Mouse (Mus musculus): ENCODE measurements around the gene Ubc. TPM values are rescaled to one million over a fixed set of nuclear protein-coding genes. Genes with fewer than 3 reads are reported as not detected.
A peak's percentile ranks its signal among the peaks of the same experiment; 100 is the strongest.

Ubc gene
- polyA plus RNA-seq, 1 experiment from 2014 or later: 833 TPM

GRCm38 (mm10) chr5:125352781-125353294 lies 37.2 kb downstream of the Ubc start:
- Histone ChIP-seq H3K36me3 (ENCODE audit: control insufficient read depth, insufficient read depth, low read length) (no peaks in the 10 kb centered on the region), H3K9me3 (replicated peaks; ENCODE audit: control insufficient read depth, low read length) (no peaks in the 10 kb centered on the region), H3K27ac (ENCODE audit: low read depth, low read length) (no peak overlapping the region), H3K9ac (ENCODE audit: low read depth, low read length) (no peak overlapping the region), H3K4me1 (ENCODE audit: control insufficient read depth, insufficient read depth, low read length) (no peaks in the 10 kb centered on the region), H3K27me3 (ENCODE audit: control insufficient read depth, insufficient read depth, low read length) (no peaks in the 10 kb centered on the region), H3K4me3 (ENCODE audit: low read depth, low read length) (no peak overlapping the region), H3K4me2 (no peak overlapping the region)
- no peak for ATAC-seq (replicated peaks; ENCODE audit: insufficient number of reproducible peaks, low FRiP score, low TSS enrichment)
- WGBS (ENCODE audit: insufficient replicate concordance): 91% methylated on average over 5 of the region's 5 CpGs

GRCm38 (mm10) chr5:125351939-125352338 lies 38.1 kb downstream of the Ubc start:
- Histone ChIP-seq H3K4me2 (no peak overlapping the region), H3K4me1 (ENCODE audit: control insufficient read depth, insufficient read depth, low read length) (no peaks in the 10 kb centered on the region), H3K27ac (ENCODE audit: low read depth, low read length) (no peak overlapping the region), H3K27me3 (ENCODE audit: control insufficient read depth, insufficient read depth, low read length) (no peaks in the 10 kb centered on the region), H3K36me3 (ENCODE audit: control insufficient read depth, insufficient read depth, low read length) (no peaks in the 10 kb centered on the region), H3K4me3 (ENCODE audit: low read depth, low read length) (no peak overlapping the region), H3K9ac (ENCODE audit: low read depth, low read length) (no peak overlapping the region), H3K9me3 (replicated peaks; ENCODE audit: control insufficient read depth, low read length) (no peaks in the 10 kb centered on the region)
- WGBS (ENCODE audit: insufficient replicate concordance): 87% methylated on average over 5 of the region's 5 CpGs
- no peak for ATAC-seq (replicated peaks; ENCODE audit: insufficient number of reproducible peaks, low FRiP score, low TSS enrichment)

- Histone ChIP-seq H3K27ac (ENCODE audit: low read depth, low read length) (no peak overlapping the region), H3K4me3 (ENCODE audit: low read depth, low read length) (no peak overlapping the region), H3K4me2 (no peak overlapping the region), H3K27me3 (ENCODE audit: control insufficient read depth, insufficient read depth, low read length) (no peaks in the 10 kb centered on the region), H3K9me3 (replicated peaks; ENCODE audit: control insufficient read depth, low read length) (no peaks in the 10 kb centered on the region), H3K36me3 (ENCODE audit: control insufficient read depth, insufficient read depth, low read length) (no peaks in the 10 kb centered on the region), H3K4me1 (ENCODE audit: control insufficient read depth, insufficient read depth, low read length) (no peaks in the 10 kb centered on the region), H3K9ac (ENCODE audit: low read depth, low read length) (no peak overlapping the region)
- ATAC-seq (replicated peaks; ENCODE audit: insufficient number of reproducible peaks, low FRiP score, low TSS enrichment): no peak
- 64% methylated on average over 8 of the region's 8 CpGs for WGBS (ENCODE audit: insufficient replicate concordance)
Measured at GRCm38 (mm10) chr5:125351057-125351456, 38.9 kb downstream of the Ubc start.

- H3K36me3 ChIP-seq (ENCODE audit: control insufficient read depth, insufficient read depth, low read length): no peaks in the 10 kb centered on the region
- no peak overlapping the region for H3K27ac ChIP-seq (ENCODE audit: low read depth, low read length)
- no peak overlapping the region for H3K4me2 ChIP-seq
- no peaks in the 10 kb centered on the region for H3K27me3 ChIP-seq (ENCODE audit: control insufficient read depth, insufficient read depth, low read length)
- H3K9ac ChIP-seq (ENCODE audit: low read depth, low read length): no peak overlapping the region
- H3K4me3 ChIP-seq (ENCODE audit: low read depth, low read length): no peak overlapping the region
- H3K9me3 ChIP-seq (replicated peaks; ENCODE audit: control insufficient read depth, low read length): no peaks in the 10 kb centered on the region
- 75% methylated on average over 3 of the region's 3 CpGs for WGBS (ENCODE audit: insufficient replicate concordance)
- no peaks in the 10 kb centered on the region for H3K4me1 ChIP-seq (ENCODE audit: control insufficient read depth, insufficient read depth, low read length)
- no peak for ATAC-seq (replicated peaks; ENCODE audit: insufficient number of reproducible peaks, low FRiP score, low TSS enrichment)
Measured at GRCm38 (mm10) chr5:125349391-125349790, 40.6 kb downstream of the Ubc start.

- no peak for ATAC-seq (replicated peaks; ENCODE audit: insufficient number of reproducible peaks, low FRiP score, low TSS enrichment)
- Histone ChIP-seq H3K27me3 (ENCODE audit: control insufficient read depth, insufficient read depth, low read length) (no peaks in the 10 kb centered on the region), H3K36me3 (ENCODE audit: control insufficient read depth, insufficient read depth, low read length) (no peaks in the 10 kb centered on the region), H3K9ac (ENCODE audit: low read depth, low read length) (no peak overlapping the region), H3K27ac (ENCODE audit: low read depth, low read length) (no peak overlapping the region), H3K9me3 (replicated peaks; ENCODE audit: control insufficient read depth, low read length) (no peaks in the 10 kb centered on the region), H3K4me3 (ENCODE audit: low read depth, low read length) (no peak overlapping the region), H3K4me2 (no peak overlapping the region), H3K4me1 (ENCODE audit: control insufficient read depth, insufficient read depth, low read length) (no peaks in the 10 kb centered on the region)
- 18% methylated on average over 8 of the region's 8 CpGs for WGBS (ENCODE audit: insufficient replicate concordance)
Measured at GRCm38 (mm10) chr5:125348487-125348886, 41.5 kb downstream of the Ubc start.

- no peak for ATAC-seq (replicated peaks; ENCODE audit: insufficient number of reproducible peaks, low FRiP score, low TSS enrichment)
- Histone ChIP-seq H3K9me3 (replicated peaks; ENCODE audit: control insufficient read depth, low read length) (no peaks in the 10 kb centered on the region), H3K9ac (ENCODE audit: low read depth, low read length) (no peak overlapping the region), H3K4me1 (ENCODE audit: control insufficient read depth, insufficient read depth, low read length) (no peaks in the 10 kb centered on the region), H3K4me2 (no peak overlapping the region), H3K27ac (ENCODE audit: low read depth, low read length) (no peak overlapping the region), H3K27me3 (ENCODE audit: control insufficient read depth, insufficient read depth, low read length) (no peaks in the 10 kb centered on the region), H3K4me3 (ENCODE audit: low read depth, low read length) (no peak overlapping the region), H3K36me3 (ENCODE audit: control insufficient read depth, insufficient read depth, low read length) (no peaks in the 10 kb centered on the region)
- 63% methylated on average over 7 of the region's 7 CpGs for WGBS (ENCODE audit: insufficient replicate concordance)
Measured at GRCm38 (mm10) chr5:125348067-125348466, 41.9 kb downstream of the Ubc start.

GRCm38 (mm10) chr5:125344296-125344695 lies 45.7 kb downstream of the Ubc start:
- Histone ChIP-seq H3K9ac (ENCODE audit: low read depth, low read length) (no peak overlapping the region), H3K27me3 (ENCODE audit: control insufficient read depth, insufficient read depth, low read length) (no peaks in the 10 kb centered on the region), H3K4me2 (no peak overlapping the region), H3K27ac (ENCODE audit: low read depth, low read length) (no peak overlapping the region), H3K4me3 (ENCODE audit: low read depth, low read length) (no peak overlapping the region), H3K4me1 (ENCODE audit: control insufficient read depth, insufficient read depth, low read length) (peaks cover 16% of the 10 kb centered on the region), H3K9me3 (replicated peaks; ENCODE audit: control insufficient read depth, low read length) (no peaks in the 10 kb centered on the region), H3K36me3 (ENCODE audit: control insufficient read depth, insufficient read depth, low read length) (no peaks in the 10 kb centered on the region)
- no peak for ATAC-seq (replicated peaks; ENCODE audit: insufficient number of reproducible peaks, low FRiP score, low TSS enrichment)
- 89% methylated on average over 6 of the region's 6 CpGs for WGBS (ENCODE audit: insufficient replicate concordance)

- Histone ChIP-seq H3K9me3 (replicated peaks; ENCODE audit: control insufficient read depth, low read length) (no peaks in the 10 kb centered on the region), H3K27me3 (ENCODE audit: control insufficient read depth, insufficient read depth, low read length) (no peaks in the 10 kb centered on the region), H3K36me3 (ENCODE audit: control insufficient read depth, insufficient read depth, low read length) (no peaks in the 10 kb centered on the region), H3K27ac (ENCODE audit: low read depth, low read length) (peak overlapping the region; percentile 76), H3K4me1 (ENCODE audit: control insufficient read depth, insufficient read depth, low read length) (peaks cover 34% of the 10 kb centered on the region), H3K9ac (ENCODE audit: low read depth, low read length) (peak overlapping the region; percentile 85), H3K4me2 (peak overlapping the region; percentile 99), H3K4me3 (ENCODE audit: low read depth, low read length) (peak overlapping the region; percentile 91)
- ATAC-seq (replicated peaks; ENCODE audit: insufficient number of reproducible peaks, low FRiP score, low TSS enrichment): peak; percentile 65
- 17% methylated on average over 14 of the region's 14 CpGs for WGBS (ENCODE audit: insufficient replicate concordance)
Measured at GRCm38 (mm10) chr5:125341459-125342090, 48.4 kb downstream of the Ubc start.
